Mouse (Mus musculus): ENCODE results near the gene Coq6.

Coq6 gene

DNA sequence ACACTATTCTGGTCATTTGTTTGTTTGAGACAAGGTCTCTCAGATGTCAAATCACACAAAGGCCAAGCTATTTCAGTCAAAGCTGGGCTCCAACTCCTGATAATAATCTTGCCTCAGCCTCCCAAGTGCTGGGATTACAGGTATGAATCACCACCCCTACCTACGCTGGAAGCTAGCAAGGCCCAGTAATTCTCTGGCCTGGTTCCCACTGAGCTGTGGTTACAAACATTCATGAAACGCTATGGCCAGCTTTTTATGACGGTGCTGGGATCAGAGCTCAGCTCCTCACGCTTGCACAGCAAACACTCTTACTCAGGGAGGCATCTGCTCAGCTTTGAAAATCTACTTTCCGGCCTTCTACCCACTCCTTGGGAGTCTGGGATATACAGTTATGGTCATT, 32.4 kb downstream of the Coq6 start:
- in situ Hi-C loops (cut with MboI, MseI): no loop called here

DNA sequence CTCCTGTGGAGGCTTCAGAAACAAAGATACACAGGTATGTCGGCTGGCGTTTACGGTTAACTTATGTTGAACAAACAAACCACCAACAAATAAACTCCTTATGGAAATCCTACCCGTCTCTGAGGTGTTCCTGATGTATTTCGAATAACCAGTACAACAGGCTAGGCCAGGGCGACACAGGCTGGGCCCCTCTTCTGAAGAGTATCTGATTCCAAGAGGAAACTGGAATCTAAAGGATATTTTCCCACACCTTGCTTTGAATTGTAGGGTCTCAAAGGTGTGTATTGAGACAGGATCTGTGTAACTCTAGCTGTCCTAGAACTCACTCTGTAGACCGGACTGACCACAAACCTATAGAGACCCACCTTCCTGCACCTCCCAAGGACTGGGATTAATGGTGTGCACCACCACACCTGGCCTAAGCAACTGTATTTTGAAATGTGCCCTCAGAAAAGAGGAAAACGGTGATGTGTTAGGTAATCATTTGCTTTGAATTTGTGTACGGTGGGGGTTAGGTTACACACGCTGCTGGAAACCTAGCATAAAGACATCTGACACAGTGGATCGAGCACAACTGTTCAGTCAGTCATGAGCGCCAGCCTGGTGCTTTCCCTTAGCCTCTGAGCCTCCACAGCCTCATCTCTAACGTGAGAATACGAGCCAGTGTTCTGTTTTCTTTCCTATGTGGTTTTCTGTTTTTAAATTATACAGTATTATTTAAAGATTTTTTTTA, 35.7 kb downstream of the Coq6 start:
- in situ Hi-C loops (cut with MboI, MseI): no loop called here

DNA sequence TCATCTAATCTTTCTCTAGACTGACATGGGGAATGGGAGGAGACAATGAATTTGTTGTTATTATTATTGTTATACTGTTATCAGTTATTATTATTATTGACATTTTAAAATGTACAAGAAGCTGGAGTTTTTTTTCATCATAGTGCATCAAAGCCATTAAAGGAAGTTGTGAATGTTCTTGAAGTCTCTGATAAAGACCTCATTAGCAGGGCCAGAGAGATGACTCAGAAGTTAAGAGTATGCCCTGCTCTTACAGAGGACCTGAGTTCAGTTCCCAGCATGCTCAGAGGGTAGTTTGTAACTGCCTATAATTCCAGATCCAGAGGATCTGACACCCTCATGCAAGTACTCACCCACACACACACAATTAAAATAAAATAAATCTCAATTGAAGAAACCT, 36.2 kb downstream of the Coq6 start:
- in situ Hi-C loops (cut with MboI, MseI): no loop called here

DNA sequence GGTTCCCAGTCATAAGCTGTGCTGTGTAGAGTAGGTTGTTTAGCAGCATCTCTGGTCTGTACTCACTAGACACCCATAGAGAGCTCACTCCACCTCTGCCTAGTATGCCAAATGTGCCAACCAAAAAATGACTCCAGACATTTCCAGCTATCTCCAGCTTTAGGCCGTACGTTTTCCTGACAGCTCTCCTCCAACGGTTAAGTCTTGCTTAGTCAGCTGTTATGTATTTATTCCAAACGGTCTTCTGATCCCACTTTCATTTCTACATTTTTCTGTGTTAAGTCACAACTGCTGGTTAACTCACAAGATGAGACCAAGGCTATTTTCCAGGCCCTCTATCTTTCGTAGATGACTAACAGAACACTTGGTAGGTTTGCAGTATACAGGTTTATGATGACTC, 37.2 kb downstream of the Coq6 start:
- in situ Hi-C loops (cut with MboI, MseI): no loop called here

DNA sequence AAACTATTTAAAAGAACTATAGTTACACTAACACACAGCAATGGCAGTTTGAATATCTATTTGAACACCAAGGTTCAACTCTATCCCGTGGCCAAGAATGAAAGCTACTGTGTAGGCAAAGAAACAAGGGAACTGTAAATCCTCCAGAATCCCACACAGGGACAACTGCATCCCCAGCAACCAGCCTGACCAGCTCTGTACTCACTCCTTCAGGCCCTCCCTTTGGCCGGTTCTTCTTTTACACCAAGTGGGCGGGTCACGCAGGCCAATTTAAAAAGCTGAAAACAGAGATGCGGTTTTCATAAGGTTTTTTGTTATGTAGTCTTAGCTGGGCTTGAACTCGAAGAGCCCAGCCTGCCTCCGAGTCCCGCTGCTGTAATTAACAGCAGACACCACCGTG, 37.7 kb downstream of the Coq6 start:
- in situ Hi-C loops (cut with MboI, MseI): no loop called here

DNA sequence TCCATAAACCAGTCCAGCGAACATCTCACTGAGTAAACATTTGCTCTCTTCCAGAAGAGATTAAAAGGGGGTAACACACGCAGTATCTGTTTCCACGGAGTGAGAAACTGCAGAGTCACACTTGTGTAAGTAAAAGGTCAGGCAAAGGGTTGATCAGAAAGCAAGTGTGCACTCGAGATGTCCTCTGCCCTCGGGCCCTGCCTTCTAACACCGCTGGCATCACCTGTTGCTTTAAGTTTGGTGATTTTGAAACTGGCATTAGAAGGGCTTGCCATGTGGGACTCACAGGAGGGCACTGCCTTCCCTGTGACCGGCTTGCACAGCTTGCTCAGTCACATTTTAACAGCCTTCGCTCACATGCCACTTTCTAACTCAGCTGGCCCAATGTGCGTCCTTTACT, 38.2 kb downstream of the Coq6 start:
- in situ Hi-C loops (cut with MboI, MseI): no loop called here

DNA sequence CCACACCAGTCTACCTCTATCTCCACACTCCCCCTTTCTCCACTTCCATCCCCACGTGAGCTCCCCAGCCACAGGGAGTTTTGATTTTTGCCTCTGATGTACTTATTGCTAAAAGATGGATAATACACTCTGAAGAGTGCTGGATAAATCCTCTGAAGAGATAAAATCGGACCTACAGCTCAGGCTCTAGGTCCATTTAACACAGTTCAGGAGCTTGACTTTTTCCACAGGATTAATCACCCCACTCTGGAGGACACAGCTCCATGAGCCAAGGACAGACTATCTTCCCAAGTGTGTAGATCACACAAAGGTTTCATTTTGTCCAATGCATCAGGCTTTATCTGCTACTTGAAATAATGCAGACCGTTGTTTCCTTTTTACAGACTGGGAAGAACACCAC, 38.6 kb downstream of the Coq6 start:
- in situ Hi-C loops (cut with MboI, MseI): no loop called here

DNA sequence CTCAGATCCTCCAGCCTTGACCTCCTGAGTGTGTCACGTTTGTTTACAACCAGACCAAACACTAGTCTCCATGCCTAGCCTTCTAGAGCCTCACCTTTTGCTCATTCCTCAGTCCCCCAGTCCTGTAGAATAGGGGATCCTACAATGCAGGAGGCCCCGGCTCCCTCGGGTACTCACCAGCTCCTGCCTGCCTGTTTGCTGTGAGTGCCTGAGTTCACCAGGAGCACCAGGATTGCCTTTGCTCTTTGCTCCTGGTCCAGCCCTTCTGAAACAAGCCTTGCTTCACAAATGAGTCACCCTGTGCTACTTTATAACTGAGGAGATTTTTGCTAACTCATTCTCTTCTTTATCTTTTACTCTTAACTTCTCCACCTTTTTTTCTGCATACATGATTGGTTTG, 39.2 kb downstream of the Coq6 start:
- in situ Hi-C loops (cut with MboI, MseI): no loop called here

DNA sequence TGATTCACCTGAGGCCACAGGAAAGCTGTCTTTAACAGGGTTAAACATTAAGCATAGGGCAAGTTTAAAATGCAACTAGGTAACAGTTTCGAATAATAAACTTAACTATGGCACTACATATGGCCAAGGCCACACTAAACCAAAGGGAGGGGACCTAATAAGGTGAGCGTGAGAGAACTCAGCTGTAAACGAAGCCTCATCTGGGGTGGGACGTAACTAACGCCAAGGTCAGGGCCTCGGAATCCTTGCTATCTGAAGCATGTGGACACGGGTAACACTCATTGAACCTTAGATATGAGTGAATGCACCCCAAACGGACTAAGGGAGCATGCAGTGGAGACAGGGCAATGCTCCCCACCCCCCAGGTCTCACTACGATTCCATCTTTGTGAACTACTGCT, 41.5 kb downstream of the Coq6 start:
- in situ Hi-C loops (cut with MboI, MseI): no loop called here

DNA sequence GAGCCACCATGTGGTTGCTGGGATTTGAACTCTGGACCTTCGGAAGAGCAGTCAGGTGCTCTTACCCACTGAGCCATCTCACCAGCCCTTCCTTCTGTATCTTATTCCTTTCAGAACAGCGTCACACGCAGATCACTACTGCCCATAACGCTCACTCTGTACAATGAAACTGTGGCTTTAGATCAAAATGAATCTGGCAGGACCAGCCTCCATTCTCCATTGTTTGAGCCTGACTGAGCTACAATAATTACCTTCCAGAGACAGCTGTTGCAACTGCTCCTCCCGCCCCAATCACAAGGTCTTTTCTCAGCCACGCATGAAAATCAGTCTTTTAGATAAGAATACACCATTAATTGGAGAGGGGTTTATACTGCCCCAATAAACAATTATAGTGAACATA, 43.1 kb downstream of the Coq6 start:
- in situ Hi-C loops (cut with MboI, MseI): no loop called here

DNA sequence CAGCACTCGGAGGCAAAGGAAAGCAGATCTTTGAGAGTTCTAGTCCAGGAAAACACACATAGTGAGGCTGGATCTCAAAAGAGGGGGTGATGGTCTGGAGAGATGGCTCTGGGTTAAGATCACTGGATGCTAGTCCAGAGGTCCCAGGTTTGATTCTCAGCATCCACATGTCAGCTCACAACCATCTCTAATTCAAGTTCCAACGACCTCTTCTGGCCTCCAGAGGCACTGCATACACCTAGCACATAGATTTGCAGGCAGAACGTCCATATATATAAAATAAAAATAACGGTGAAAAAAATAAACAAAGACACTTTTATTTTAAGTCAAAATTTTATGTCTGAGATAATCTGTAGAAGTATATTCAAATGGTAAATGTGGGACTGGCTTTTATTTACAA, 45.8 kb downstream of the Coq6 start:
- in situ Hi-C loops (cut with MboI, MseI): no loop called here

DNA sequence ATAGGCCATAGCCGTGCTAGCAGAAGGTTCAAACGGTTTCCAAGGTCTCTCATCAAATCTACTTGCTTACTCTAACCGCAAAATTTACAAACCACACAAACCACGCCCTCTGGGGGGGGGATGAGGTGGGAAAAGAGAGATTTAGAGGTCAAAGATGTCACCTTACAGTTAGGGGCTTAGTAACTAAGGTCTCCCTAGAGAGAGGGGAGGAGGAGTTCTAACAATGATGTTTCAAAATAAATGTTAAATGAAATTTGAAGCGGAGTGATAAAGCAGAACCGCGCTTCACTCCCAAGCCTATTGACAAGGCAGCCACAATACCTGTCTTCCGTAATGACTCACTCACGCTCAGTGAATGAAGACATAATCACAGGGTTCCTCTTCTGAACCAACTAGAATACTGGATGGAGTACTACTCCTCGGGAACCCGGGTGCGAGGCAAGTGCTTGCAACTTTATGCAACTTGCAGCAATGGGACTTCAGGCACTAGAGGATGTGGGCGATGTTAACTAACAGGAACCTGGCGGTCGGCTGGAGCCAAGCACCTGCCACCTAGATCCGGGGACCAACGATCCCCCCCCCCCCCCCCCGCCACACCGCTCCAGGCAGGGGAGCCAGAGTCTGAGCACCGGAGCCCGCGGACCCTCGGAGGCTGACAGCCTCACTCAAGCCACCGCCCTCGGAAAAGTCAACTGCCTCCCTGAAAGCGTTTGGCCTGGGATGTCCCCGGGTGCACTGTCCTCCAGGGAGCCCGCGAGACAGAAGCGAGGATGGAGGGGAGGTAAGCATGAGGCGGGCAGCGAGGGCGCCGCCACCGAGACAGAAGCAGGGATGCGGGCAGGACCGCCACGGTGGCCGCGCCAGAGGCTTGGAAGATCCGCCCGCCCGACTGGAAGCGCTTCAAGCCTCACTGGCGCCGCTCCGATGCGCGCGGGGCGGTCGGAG, 46.7 kb downstream of the Coq6 start:
- in situ Hi-C loops (cut with MboI, MseI): no loop called here

DNA sequence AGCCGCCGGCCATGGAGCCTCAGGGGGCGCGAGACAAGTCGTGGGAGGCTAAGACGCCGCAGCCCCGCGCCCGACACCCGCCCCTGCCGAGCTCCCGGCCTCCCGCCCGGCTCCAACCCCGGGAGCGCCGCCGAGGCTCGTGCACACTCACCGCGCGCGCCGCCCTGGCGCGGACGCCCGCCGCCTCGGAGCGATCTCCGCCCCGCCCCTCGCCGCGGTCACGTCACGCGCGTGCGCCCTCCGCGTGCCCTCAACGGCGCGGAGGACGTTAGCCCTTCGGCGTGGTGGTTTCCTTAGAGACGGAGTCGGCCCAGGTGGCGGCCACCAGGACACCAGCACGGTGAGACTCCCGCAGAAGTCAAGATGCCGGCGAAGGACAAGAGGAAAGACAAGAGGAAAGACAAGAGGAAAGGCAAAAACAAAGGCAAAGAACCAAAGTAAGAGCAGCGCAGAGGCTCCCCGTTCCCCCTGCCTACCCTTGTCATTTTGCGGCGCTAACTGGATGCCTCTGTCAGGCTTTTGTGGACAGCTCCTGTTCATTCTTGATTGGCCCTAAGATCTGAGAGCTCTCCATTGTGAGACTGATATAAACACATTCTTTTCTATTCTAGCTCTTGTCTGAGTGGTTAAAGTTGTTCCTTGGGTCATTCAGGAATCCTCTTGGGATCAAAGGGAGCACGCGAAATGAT, 47.5 kb downstream of the Coq6 start, which contains the start of the genes Entpd5 and Bbof1:
Gene Entpd5, minus strand, starts transcription at position 211 of the 689 bp plus-strand sequence.
Gene Bbof1, plus strand, starts transcription at position 253 of the 689 bp plus-strand sequence.
- in situ Hi-C loops (cut with MboI, MseI): no loop called here

DNA sequence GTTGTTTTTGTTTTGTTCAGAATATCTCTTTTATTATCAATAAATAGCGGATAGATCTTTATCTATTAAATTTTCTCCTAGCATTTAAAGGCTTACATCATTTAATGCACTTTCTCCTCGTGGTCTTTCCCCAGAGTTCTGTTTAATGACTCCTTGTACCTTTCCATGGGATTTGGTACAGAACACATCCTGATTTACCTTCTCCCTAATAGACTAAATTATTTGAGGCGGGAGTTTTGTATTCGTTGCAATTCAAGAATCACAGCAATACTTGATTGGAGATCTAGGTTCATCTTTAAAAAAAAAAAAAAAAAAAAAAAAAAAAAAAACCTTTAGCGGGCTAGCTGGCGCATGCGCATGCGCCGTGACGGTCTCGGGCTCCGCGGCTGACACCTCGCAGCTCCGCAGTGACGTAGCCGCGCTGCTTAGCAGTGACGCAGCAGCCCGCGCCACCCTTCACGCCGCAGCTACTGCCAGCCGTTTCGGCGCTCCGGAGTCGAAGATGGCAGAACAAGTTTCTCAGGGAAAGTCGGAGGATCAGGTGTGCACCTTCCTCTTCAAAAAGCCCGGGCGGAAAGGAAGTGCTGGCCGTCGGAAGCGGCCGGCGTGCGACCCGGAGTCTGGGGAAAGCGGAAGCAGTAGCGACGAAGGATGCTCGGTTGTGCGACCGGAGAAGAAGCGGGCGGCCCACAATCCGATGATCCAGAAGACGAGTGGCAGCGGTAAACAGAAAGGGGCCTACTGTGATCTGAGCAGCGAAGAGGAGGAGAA, 55.6 kb downstream of the Coq6 start, which contains the start of gene Rnf113a2:
Gene Rnf113a2, plus strand, starts transcription at position 363 of the 771 bp plus-strand sequence.
- in situ Hi-C loops (cut with MboI, MseI): loop anchor here (5.0 kb wide), 1 partner anchor 35 kb away; the partner anchor contains the start of genes Aldh6a1 and Lin52

DNA sequence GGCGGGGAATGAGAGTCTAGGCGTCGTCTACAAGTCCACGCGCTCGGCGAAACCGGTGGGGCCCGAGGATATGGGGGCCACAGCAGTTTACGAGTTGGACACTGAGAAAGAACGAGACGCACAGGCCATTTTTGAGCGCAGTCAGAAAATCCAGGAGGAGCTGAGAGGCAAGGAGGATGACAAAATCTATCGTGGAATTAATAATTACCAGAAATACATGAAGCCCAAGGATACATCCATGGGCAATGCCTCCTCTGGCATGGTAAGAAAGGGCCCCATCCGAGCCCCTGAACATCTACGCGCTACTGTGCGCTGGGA, 56.1 kb downstream of the Coq6 start:
- in situ Hi-C loops (cut with MboI, MseI): loop anchor here (5.0 kb wide), 1 partner anchor 35 kb away; the partner anchor contains the start of genes Aldh6a1 and Lin52
